Mouse (Mus musculus) frontal cortex, adult (tissue): Measurements from ENCODE around the gene Commd7.

Experiments used
- ATAC-seq: cut with Nextera tagmentation; 2 replicates; pipeline ENCODE4 v1.9.2; 2017; ENCODE audit warnings: mild to moderate bottlenecking, moderate library complexity, mixed read lengths; ENCODE audit not compliant: low TSS enrichment

The Commd7 gene

GRCm38 (mm10) chr2:153586515-153587174, 45.9 kb downstream of the Commd7 start:
- peak; percentile 89 for ATAC-seq

GRCm38 (mm10) chr2:153585981-153586380, 46.6 kb downstream of the Commd7 start:
- ATAC-seq: no peak

- no peak for ATAC-seq
Measured at GRCm38 (mm10) chr2:153584396-153584795, 48.2 kb downstream of the Commd7 start.

GRCm38 (mm10) chr2:153583641-153584049, 48.9 kb downstream of the Commd7 start:
- no peak for ATAC-seq

GRCm38 (mm10) chr2:153582876-153583585, 49.5 kb downstream of the Commd7 start:
- no peak for ATAC-seq

- ATAC-seq: no peak
Measured at GRCm38 (mm10) chr2:153581416-153581815, 51.2 kb downstream of the Commd7 start.

- ATAC-seq: no peak
Measured at GRCm38 (mm10) chr2:153580458-153580985, 52.1 kb downstream of the Commd7 start.

- ATAC-seq: no peak
Measured at GRCm38 (mm10) chr2:153580042-153580441, 52.5 kb downstream of the Commd7 start.

GRCm38 (mm10) chr2:153577122-153577521, 55.5 kb downstream of the Commd7 start:
- no peak for ATAC-seq

GRCm38 (mm10) chr2:153576150-153576549, 56.4 kb downstream of the Commd7 start:
- ATAC-seq: no peak

- no peak for ATAC-seq
Measured at GRCm38 (mm10) chr2:153575554-153575953, 57.0 kb downstream of the Commd7 start.

- no peak for ATAC-seq
Measured at GRCm38 (mm10) chr2:153573101-153573500, 59.5 kb downstream of the Commd7 start.

GRCm38 (mm10) chr2:153568541-153568940, 64.0 kb downstream of the Commd7 start:
- ATAC-seq: no peak

- ATAC-seq: no peak
Measured at GRCm38 (mm10) chr2:153568013-153568412, 64.6 kb downstream of the Commd7 start.
